Mouse (Mus musculus) mouse trophoblast stem cell (cell line): Measurements from ENCODE around the gene Olfr1192-ps1.
"Not testable (repeated sequence)": the region's sequence is repeated elsewhere in the genome, so short reads cannot be mapped to it uniquely, and the experiment has no call there.

Experiments used
- in situ Hi-C, 2 experiments: fragments of 300-500 bp; cut with MseI, MboI; formaldehyde crosslinking; loops; 2 replicates in 1 of 2; 3 replicates in 1 of 2; pipeline ENCODE4 v1.15.1; 2025

Gene Olfr1192-ps1

GRCm38 (mm10) chr2:88648209-88648608 lies at the start of gene Olfr1192-ps1:
TSS of gene Olfr1192-ps1 (plus strand) at chr2:88648509.
- in situ Hi-C loops: no loop called here

GRCm38 (mm10) chr2:88640242-88640641 lies 8.1 kb upstream of the Olfr1192-ps1 start, which contains the start of gene Olfr1191-ps1:
TSS of gene Olfr1191-ps1 (plus strand) at chr2:88640542.
- in situ Hi-C loops: not testable (repeated sequence)

- in situ Hi-C loops: not testable (repeated sequence)
Measured at GRCm38 (mm10) chr2:88675328-88675727, 27.0 kb downstream of the Olfr1192-ps1 start, which contains the start of gene Olfr1193. TSS of gene Olfr1193 (plus strand) at chr2:88675628.

- in situ Hi-C loops: no loop called here
Measured at GRCm38 (mm10) chr2:88689087-88689486, 40.8 kb downstream of the Olfr1192-ps1 start, which contains the start of gene Olfr1195. TSS of gene Olfr1195 (minus strand) at chr2:88689187.

GRCm38 (mm10) chr2:88704497-88704896 lies 56.2 kb downstream of the Olfr1192-ps1 start, which contains the start of gene Olfr1196:
TSS of gene Olfr1196 (minus strand) at chr2:88704597.
- in situ Hi-C loops: no loop called here
